Mouse (Mus musculus) intestine, embryonic 16.5 days (tissue): ENCODE measurements around the gene Dgkh. TPM values are rescaled to one million over a fixed set of nuclear protein-coding genes. Genes with fewer than 3 reads are reported as not detected.

Experiments
- polyA plus RNA-seq: library from polyadenylated mRNA; unstranded; fragments of >200 nt; fragmentation: Nextera tagmentation; extraction: Ambion mirVana; gene quantifications from 2 replicates; pipeline ENCODE4 v1.2.1, GENCODE M21; 2015

Dgkh gene
- polyA plus RNA-seq, 1 experiment from 2014 or later = 0.68 TPM

Other genes with a start within 250 kb of the Dgkh start
- 12.1 and 12.3 TPM in 2 replicates for gene Akap11, start 196.0 kb downstream of the Dgkh start, polyA plus RNA-seq
- 13.9 and 16.6 TPM in 2 replicates for gene Vwa8, start 116.3 kb upstream of the Dgkh start, polyA plus RNA-seq